Mouse (Mus musculus): ENCODE measurements around the gene Cacnb2. TPM values are rescaled to one million over a fixed set of nuclear protein-coding genes. Genes with fewer than 3 reads are reported as not detected.

The Cacnb2 gene
- polyA plus RNA-seq, 1 experiment from 2014 or later, result 1.5 TPM

GRCm38 (mm10) chr2:14807650-14808347, 204.9 kb downstream of the Cacnb2 start:
- no peaks in the 10 kb centered on the region for H3K27me3 ChIP-seq (ENCODE audit: control insufficient read depth, insufficient read depth, low read length)
- no peak overlapping the region for H3K4me2 ChIP-seq (replicated peaks; ENCODE audit: low read depth)
- ATAC-seq (ENCODE audit: low FRiP score, low TSS enrichment) (no peak), DNase-seq (ENCODE audit: low spot score) (no peak)
- no peaks in the 10 kb centered on the region for H3K4me1 ChIP-seq (replicated peaks; ENCODE audit: control insufficient read depth, insufficient read depth)
- H3K4me3 ChIP-seq (ENCODE audit: low read depth, low read length), result no peak overlapping the region
- H3K27ac ChIP-seq (replicated peaks), result no peak overlapping the region
- no peak for TF ChIP-seq CTCF (IDR thresholded peaks at IDR 0.05; ENCODE audit: low read depth)
- TF ChIP-seq EP300 (optimal IDR thresholded peaks at IDR 0.05), result no peak
- 69% methylated on average over 6 of the region's 6 CpGs for WGBS
- no peak overlapping the region for H3K9ac ChIP-seq (ENCODE audit: low read length)
- H3K9me3 ChIP-seq (ENCODE audit: control insufficient read depth, low read length), result no peaks in the 10 kb centered on the region
- H3K36me3 ChIP-seq (ENCODE audit: control insufficient read depth, insufficient read depth, low read length), result no peaks in the 10 kb centered on the region

DNA sequence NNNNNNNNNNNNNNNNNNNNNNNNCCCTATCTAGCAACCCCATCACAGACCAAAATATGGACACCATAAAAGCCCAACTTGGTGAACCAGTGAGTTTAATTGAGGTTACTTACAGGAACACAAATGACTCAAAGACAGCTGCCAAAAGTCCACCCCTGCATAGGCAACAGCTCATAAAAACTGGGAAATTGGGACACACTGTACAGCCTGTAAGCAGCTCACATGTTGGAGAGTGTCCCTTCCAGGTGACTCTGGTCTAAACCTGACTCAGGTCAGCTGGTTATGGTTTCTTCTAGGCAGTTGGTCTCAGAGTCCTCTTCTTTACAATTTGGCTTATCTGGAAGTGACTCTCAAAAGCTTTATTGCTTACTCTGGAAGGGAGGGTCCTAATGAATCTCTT, 212.1 kb downstream of the Cacnb2 start:
- no peaks in the 10 kb centered on the region for H3K4me1 ChIP-seq (replicated peaks; ENCODE audit: control insufficient read depth, insufficient read depth)
- H3K27ac ChIP-seq (replicated peaks), result no peak overlapping the region
- no peak overlapping the region for H3K4me3 ChIP-seq (ENCODE audit: low read depth, low read length)
- H3K9ac ChIP-seq (ENCODE audit: low read length), result no peak overlapping the region
- H3K36me3 ChIP-seq (ENCODE audit: control insufficient read depth, insufficient read depth, low read length), result no peaks in the 10 kb centered on the region
- no peak for ATAC-seq (ENCODE audit: low FRiP score, low TSS enrichment)
- H3K4me2 ChIP-seq (replicated peaks; ENCODE audit: low read depth), result no peak overlapping the region
- no peak for DNase-seq (ENCODE audit: low spot score)
- H3K9me3 ChIP-seq (ENCODE audit: control insufficient read depth, low read length), result no peaks in the 10 kb centered on the region
- TF ChIP-seq CTCF (IDR thresholded peaks at IDR 0.05; ENCODE audit: low read depth) (no peak), EP300 (optimal IDR thresholded peaks at IDR 0.05) (no peak)
- H3K27me3 ChIP-seq (ENCODE audit: control insufficient read depth, insufficient read depth, low read length), result no peaks in the 10 kb centered on the region

DNA sequence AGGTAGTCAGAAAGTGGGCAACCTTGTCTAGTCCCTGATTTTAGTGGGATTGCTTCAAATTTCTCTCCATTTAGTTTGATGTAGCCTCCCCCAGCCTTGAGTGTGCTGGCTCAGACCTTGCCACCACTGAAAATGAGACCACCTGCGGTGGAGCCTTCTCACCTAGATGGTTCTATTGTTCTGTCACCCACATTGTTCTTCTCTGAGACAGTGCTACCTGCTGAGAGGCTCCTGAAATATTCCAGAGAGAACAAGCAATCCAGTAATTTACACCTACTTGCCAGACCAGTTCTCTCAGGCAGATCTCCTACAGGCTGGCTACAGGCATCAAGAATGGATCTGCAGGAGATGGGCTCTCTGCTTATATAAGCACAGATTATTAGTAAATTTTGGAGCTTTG, 215.8 kb downstream of the Cacnb2 start:
- WGBS, result 61% methylated on average over 1 of the region's 1 CpGs
- DNase-seq (ENCODE audit: low spot score), result no peak
- H3K4me3 ChIP-seq (ENCODE audit: low read depth, low read length), result no peak overlapping the region
- H3K4me2 ChIP-seq (replicated peaks; ENCODE audit: low read depth), result no peak overlapping the region
- TF ChIP-seq EP300 (optimal IDR thresholded peaks at IDR 0.05) (no peak), CTCF (IDR thresholded peaks at IDR 0.05; ENCODE audit: low read depth) (no peak)
- H3K27me3 ChIP-seq (ENCODE audit: control insufficient read depth, insufficient read depth, low read length), result no peaks in the 10 kb centered on the region
- no peaks in the 10 kb centered on the region for H3K9me3 ChIP-seq (ENCODE audit: control insufficient read depth, low read length)
- no peak for ATAC-seq (ENCODE audit: low FRiP score, low TSS enrichment)
- no peaks in the 10 kb centered on the region for H3K36me3 ChIP-seq (ENCODE audit: control insufficient read depth, insufficient read depth, low read length)
- H3K9ac ChIP-seq (ENCODE audit: low read length), result no peak overlapping the region
- H3K4me1 ChIP-seq (replicated peaks; ENCODE audit: control insufficient read depth, insufficient read depth), result no peaks in the 10 kb centered on the region
- H3K27ac ChIP-seq (replicated peaks), result no peak overlapping the region

DNA sequence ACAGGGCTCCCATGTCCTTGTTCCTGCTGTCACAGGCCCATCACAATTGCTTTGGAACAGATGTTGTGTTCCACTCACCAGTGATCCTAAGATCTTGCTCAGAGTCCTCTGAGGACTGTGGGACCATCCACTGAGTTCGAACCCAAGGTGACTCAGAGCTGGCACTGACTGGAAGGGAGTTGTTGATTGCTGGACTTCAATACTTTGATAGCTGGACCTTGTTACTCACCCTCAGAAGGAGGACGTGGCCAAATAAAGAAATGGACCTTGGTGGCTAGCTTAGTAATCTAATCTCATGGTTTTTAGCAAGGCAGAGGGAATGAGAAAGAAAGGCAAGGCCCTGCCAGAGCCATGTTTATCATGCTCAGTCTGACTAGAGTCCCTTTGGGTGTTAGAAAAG, 218.1 kb downstream of the Cacnb2 start:
- WGBS, result 76% methylated on average over 2 of the region's 2 CpGs
- H3K4me3 ChIP-seq (ENCODE audit: low read depth, low read length), result no peak overlapping the region
- H3K27me3 ChIP-seq (ENCODE audit: control insufficient read depth, insufficient read depth, low read length), result no peaks in the 10 kb centered on the region
- no peak overlapping the region for H3K27ac ChIP-seq (replicated peaks)
- H3K9me3 ChIP-seq (ENCODE audit: control insufficient read depth, low read length), result no peaks in the 10 kb centered on the region
- H3K9ac ChIP-seq (ENCODE audit: low read length), result no peak overlapping the region
- no peaks in the 10 kb centered on the region for H3K36me3 ChIP-seq (ENCODE audit: control insufficient read depth, insufficient read depth, low read length)
- H3K4me2 ChIP-seq (replicated peaks; ENCODE audit: low read depth), result no peak overlapping the region
- ATAC-seq (ENCODE audit: low FRiP score, low TSS enrichment) (no peak), DNase-seq (ENCODE audit: low spot score) (no peak)
- TF ChIP-seq EP300 (optimal IDR thresholded peaks at IDR 0.05) (no peak), CTCF (IDR thresholded peaks at IDR 0.05; ENCODE audit: low read depth) (no peak)
- H3K4me1 ChIP-seq (replicated peaks; ENCODE audit: control insufficient read depth, insufficient read depth), result no peaks in the 10 kb centered on the region

DNA sequence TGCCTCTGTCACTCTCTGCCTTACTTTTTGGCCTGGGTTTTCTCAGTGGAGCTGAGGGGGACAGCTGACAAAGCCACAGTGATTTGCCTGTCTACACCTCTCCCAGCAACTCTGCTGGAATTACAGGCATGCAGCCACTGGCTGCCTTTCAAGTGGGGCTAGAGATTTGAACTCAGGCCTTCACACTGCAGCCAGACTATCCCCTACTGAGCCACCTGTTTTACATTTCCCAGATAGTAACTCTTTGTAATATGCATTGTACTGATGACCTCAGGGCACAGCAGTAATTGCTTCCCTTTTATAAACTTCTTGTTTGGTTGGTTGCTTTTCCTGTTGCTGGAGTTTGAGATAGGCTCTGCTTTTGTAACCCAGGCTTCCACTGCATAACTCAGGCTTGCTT, 220.2 kb downstream of the Cacnb2 start:
- Histone ChIP-seq H3K36me3 (ENCODE audit: control insufficient read depth, insufficient read depth, low read length) (no peaks in the 10 kb centered on the region), H3K27me3 (ENCODE audit: control insufficient read depth, insufficient read depth, low read length) (no peaks in the 10 kb centered on the region), H3K4me1 (replicated peaks; ENCODE audit: control insufficient read depth, insufficient read depth) (no peaks in the 10 kb centered on the region), H3K4me3 (ENCODE audit: low read depth, low read length) (no peak overlapping the region), H3K9me3 (ENCODE audit: control insufficient read depth, low read length) (no peaks in the 10 kb centered on the region), H3K9ac (ENCODE audit: low read length) (no peak overlapping the region), H3K4me2 (replicated peaks; ENCODE audit: low read depth) (no peak overlapping the region), H3K27ac (replicated peaks) (no peak overlapping the region)
- DNase-seq (ENCODE audit: low spot score) (no peak), ATAC-seq (ENCODE audit: low FRiP score, low TSS enrichment) (no peak)
- TF ChIP-seq EP300 (optimal IDR thresholded peaks at IDR 0.05) (no peak), CTCF (IDR thresholded peaks at IDR 0.05; ENCODE audit: low read depth) (no peak)

GRCm38 (mm10) chr2:14823816-14824348, 221.0 kb downstream of the Cacnb2 start:
- no peaks in the 10 kb centered on the region for H3K27me3 ChIP-seq (ENCODE audit: control insufficient read depth, insufficient read depth, low read length)
- TF ChIP-seq CTCF (IDR thresholded peaks at IDR 0.05; ENCODE audit: low read depth) (no peak), EP300 (optimal IDR thresholded peaks at IDR 0.05) (no peak)
- no peak overlapping the region for H3K9ac ChIP-seq (ENCODE audit: low read length)
- no peak overlapping the region for H3K4me3 ChIP-seq (ENCODE audit: low read depth, low read length)
- no peak overlapping the region for H3K27ac ChIP-seq (replicated peaks)
- H3K9me3 ChIP-seq (ENCODE audit: control insufficient read depth, low read length), result no peaks in the 10 kb centered on the region
- H3K4me2 ChIP-seq (replicated peaks; ENCODE audit: low read depth), result no peak overlapping the region
- ATAC-seq (ENCODE audit: low FRiP score, low TSS enrichment), result 0 out of 2 replicates have a peak, but pooled peaks have one; percentile 18
- H3K36me3 ChIP-seq (ENCODE audit: control insufficient read depth, insufficient read depth, low read length), result no peaks in the 10 kb centered on the region
- no peak for DNase-seq (ENCODE audit: low spot score)
- WGBS, result 49% methylated on average over 11 of the region's 11 CpGs
- no peaks in the 10 kb centered on the region for H3K4me1 ChIP-seq (replicated peaks; ENCODE audit: control insufficient read depth, insufficient read depth)

Measured in stomach, postnatal 0 days (tissue).